8 mouse cellular contexts compared by ENCODE assay signal in genomic region chr8:47764480-47764879, GRCm38 (mm10). TPM values are rescaled to one million over a fixed set of nuclear protein-coding genes. Genes with fewer than 3 reads are reported as not detected.
A peak's percentile ranks its signal among the peaks of the same experiment; 100 is the strongest.
DNase-seq lines count a peak whose midpoint lies in the region; TF ChIP-seq lines count a peak whose summit lies in the region.
"Had no signal": no experiment of that assay in that cellular context is flagged by ENCODE, and none has a peak within 500 bp of the region (broad histone marks: within the 10 kb centered on the region; RNA-seq: fewer than 3 reads in every experiment).

No protein-coding gene starts in this region.

- H3K4me1 ChIP-seq in kidney, adult 2 months (ENCODE audit: control insufficient read depth, insufficient read depth, low read length): peaks cover 13% of the 10 kb centered on the region

- no peak overlapping the region for H3ac ChIP-seq in myocyte (ENCODE audit: control insufficient read depth, insufficient read length)

- no peaks in the 10 kb centered on the region for H3K27me3 ChIP-seq in kidney, adult 2 months (replicated peaks; ENCODE audit: control insufficient read depth, insufficient read depth, low read length)
- H3K27me3 ChIP-seq in myocyte (ENCODE audit: control insufficient read depth, insufficient read depth, insufficient read length): no peaks in the 10 kb centered on the region

- peak; percentile 14 for DNase-seq in ovary, adult 18-20 months (ENCODE audit: low spot score)
- DNase-seq in ovary, postnatal 10 days (ENCODE audit: low spot score): no peak
- peak; percentile 47 to 58 for DNase-seq in gastrocnemius, postnatal 4 days (ENCODE audit: low spot score in 2 of 2)
- peak; percentile 86 for DNase-seq in kidney, adult 2 months
- DNase-seq in right cerebral cortex, postnatal 4 days: no peak
- DNase-seq in thymus, adult 18-20 months: no peak

- H3K27ac ChIP-seq in kidney, adult 2 months (ENCODE audit: insufficient read depth, low read depth, low read length): peak overlapping the region; percentile 79

- TF ChIP-seq POLR2A in kidney, adult 2 months (IDR thresholded peaks at IDR 0.05; ENCODE audit: low read depth, low read length): no peak
- no peak for TF ChIP-seq POLR2A in myocyte (IDR thresholded peaks at IDR 0.05; ENCODE audit: insufficient read length, low read depth)

- TF ChIP-seq CTCF in kidney, adult 2 months (conservative IDR thresholded peaks at IDR 0.05; ENCODE audit: insufficient read depth, insufficient read length, low read depth, low read length): no peak

- no peaks in the 10 kb centered on the region for H3K79me2 ChIP-seq in myocyte (ENCODE audit: control insufficient read depth, insufficient read depth)

- no peaks in the 10 kb centered on the region for H3K36me3 ChIP-seq in kidney, adult 2 months (ENCODE audit: control insufficient read depth, insufficient read depth, low read length)
- H3K36me3 ChIP-seq in myocyte (ENCODE audit: control insufficient read depth, insufficient read depth): no peaks in the 10 kb centered on the region

- H3K4me2 ChIP-seq in myocyte (ENCODE audit: low read depth): peak overlapping the region; percentile 58

- WGBS in kidney, adult 2 months: 20% methylated on average over 15 of the region's 15 CpGs

- H3K4me3 ChIP-seq in kidney, adult 2 months (ENCODE audit: insufficient read depth, low read depth, low read length): no peak overlapping the region
- H3K4me3 ChIP-seq in myocyte: no peak overlapping the region

TF ChIP-seq in myocyte, 11 proteins besides CTCF, POLR2A, EP300 and RAD21:
- TF ChIP-seq MYOD1 (IDR thresholded peaks at IDR 0.05; ENCODE audit: control insufficient read depth in 1 of 3, insufficient read length in 2 of 3, low read depth in 2 of 3): no peak
- no peak for TF ChIP-seq POLR2AphosphoS2 (IDR thresholded peaks at IDR 0.05; ENCODE audit: insufficient read length, low read depth)
- TF ChIP-seq MYOG (IDR thresholded peaks at IDR 0.05; ENCODE audit: control insufficient read depth in 1 of 3, insufficient read depth in 1 of 3, insufficient read length in 2 of 3, low read depth in 2 of 3): no peak
- TF ChIP-seq TCF3 (IDR thresholded peaks at IDR 0.05; ENCODE audit: insufficient read length, low read depth): no peak
- TF ChIP-seq USF1 (IDR thresholded peaks at IDR 0.05; ENCODE audit: low read depth): no peak
- TF ChIP-seq E2F4 (IDR thresholded peaks at IDR 0.05; ENCODE audit: insufficient read depth): no peak
- no peak for TF ChIP-seq SRF (IDR thresholded peaks at IDR 0.05; ENCODE audit: control insufficient read depth, insufficient read length, low read depth)
- TF ChIP-seq CEBPB (IDR thresholded peaks at IDR 0.05; ENCODE audit: insufficient read depth, poor library complexity, severe bottlenecking): no peak
- TF ChIP-seq TCF12 (IDR thresholded peaks at IDR 0.05; ENCODE audit: insufficient read depth, poor library complexity, severe bottlenecking): no peak
- no peak for TF ChIP-seq MAX (IDR thresholded peaks at IDR 0.05; ENCODE audit: low read depth)
- no peak for TF ChIP-seq REST (IDR thresholded peaks at IDR 0.05; ENCODE audit: insufficient read depth, insufficient read length)

RNA-seq across cellular contexts. Expression of gene Cdkn2aip, which starts 50.7 kb away (rescaled TPM):
- 1 to 10 TPM; 6.5 to 8.9 TPM for total RNA-seq in gastrocnemius, postnatal 4 days (2021)
- 3.9 and 6.3 TPM in 2 replicates for polyA plus RNA-seq in kidney, adult 2 months (2012; rRNA removed)
- 3.1 TPM for polyA plus RNA-seq in myocyte (2012; fragmentation: generic; extraction: Trizol)

RNA-seq across cellular contexts. Expression of gene Cldn24, which starts 57.5 kb away (rescaled TPM):
- total RNA-seq in gastrocnemius, postnatal 4 days (2021): not detected
- not detected in 2 replicates for polyA plus RNA-seq in kidney, adult 2 months (2012; rRNA removed)
- not detected for polyA plus RNA-seq in myocyte (2012; fragmentation: generic; extraction: Trizol)
- total RNA-seq: hematopoietic stem cell, adult 5-6 weeks had no signal

RNA-seq across cellular contexts. Expression of gene Cldn22, which starts 59.8 kb away (rescaled TPM):
- under 1 TPM; 0.27 to 0.29 TPM for total RNA-seq in gastrocnemius, postnatal 4 days (2021)
- 0.77 and 1.3 TPM in 2 replicates for polyA plus RNA-seq in kidney, adult 2 months (2012; rRNA removed)
- not detected for polyA plus RNA-seq in myocyte (2012; fragmentation: generic; extraction: Trizol)
- total RNA-seq: hematopoietic stem cell, adult 5-6 weeks had no signal

Comparison
In these comparisons a context has a peak if more than half of its experiments do, and no peak if none do; other contexts are left out.
1. DNase-seq: peak in ovary, adult 18-20 months (single experiment), gastrocnemius, postnatal 4 days (2 of 2) and kidney, adult 2 months (single experiment); none in ovary, postnatal 10 days (single experiment), right cerebral cortex, postnatal 4 days (single experiment) and thymus, adult 18-20 months (0 of 2).